Mouse (Mus musculus): Measurements from ENCODE around the gene Sh2d7.
A peak's percentile ranks its signal among the peaks of the same experiment; 100 is the strongest.

Gene Sh2d7

GRCm38 (mm10) chr9:54538684-54539083 lies at the start of gene Sh2d7:
TSS of gene Sh2d7 (plus strand) at chr9:54538984.
- no peak for DNase-seq

- DNase-seq = no peak
Observed at GRCm38 (mm10) chr9:54489599-54489998, 49.2 kb upstream of the Sh2d7 start.

- DNase-seq = no peak
Observed at GRCm38 (mm10) chr9:54490431-54490830, 48.4 kb upstream of the Sh2d7 start.

GRCm38 (mm10) chr9:54499291-54499690 lies 39.5 kb upstream of the Sh2d7 start:
- no peak for DNase-seq

- DNase-seq = no peak
Observed at GRCm38 (mm10) chr9:54499791-54500190, 39.0 kb upstream of the Sh2d7 start.

- no peak for DNase-seq
Observed at GRCm38 (mm10) chr9:54500832-54501452, 37.8 kb upstream of the Sh2d7 start.

GRCm38 (mm10) chr9:54501453-54502110 lies 37.2 kb upstream of the Sh2d7 start, which contains the start of gene Dmxl2:
TSS of gene Dmxl2 (minus strand) at chr9:54501626.
- peak; percentile 42 to 60 for DNase-seq

GRCm38 (mm10) chr9:54502111-54502495 lies 36.7 kb upstream of the Sh2d7 start:
- DNase-seq = no peak

GRCm38 (mm10) chr9:54502873-54503272 lies 35.9 kb upstream of the Sh2d7 start:
- no peak for DNase-seq

GRCm38 (mm10) chr9:54515991-54516390 lies 22.8 kb upstream of the Sh2d7 start:
- no peak for DNase-seq

- no peak for DNase-seq
Observed at GRCm38 (mm10) chr9:54518921-54519320, 19.9 kb upstream of the Sh2d7 start.

- DNase-seq = no peak
Observed at GRCm38 (mm10) chr9:54520286-54520685, 18.5 kb upstream of the Sh2d7 start.

- DNase-seq = no peak
Observed at GRCm38 (mm10) chr9:54527694-54528093, 11.1 kb upstream of the Sh2d7 start.

- DNase-seq = no peak
Observed at GRCm38 (mm10) chr9:54529950-54530349, 8.8 kb upstream of the Sh2d7 start.

- DNase-seq = no peak
Observed at GRCm38 (mm10) chr9:54530836-54531235, 7.9 kb upstream of the Sh2d7 start.

GRCm38 (mm10) chr9:54531421-54531820 lies 7.4 kb upstream of the Sh2d7 start:
- DNase-seq = no peak

GRCm38 (mm10) chr9:54532926-54533325 lies 5.9 kb upstream of the Sh2d7 start:
- DNase-seq = no peak

- no peak for DNase-seq
Observed at GRCm38 (mm10) chr9:54533975-54534374, 4.8 kb upstream of the Sh2d7 start.

- DNase-seq = no peak
Observed at GRCm38 (mm10) chr9:54536236-54536635, 2.5 kb upstream of the Sh2d7 start.

GRCm38 (mm10) chr9:54537030-54537429 lies 1.8 kb upstream of the Sh2d7 start:
- DNase-seq = no peak

GRCm38 (mm10) chr9:54537480-54537879 lies 1.3 kb upstream of the Sh2d7 start:
- no peak for DNase-seq

- DNase-seq = no peak
Observed at GRCm38 (mm10) chr9:54538244-54538643, 540 bp upstream of the Sh2d7 start.

GRCm38 (mm10) chr9:54540801-54541200 lies 2.0 kb downstream of the Sh2d7 start:
- no peak for DNase-seq

- DNase-seq = no peak
Observed at GRCm38 (mm10) chr9:54544212-54544953, 5.6 kb downstream of the Sh2d7 start.

Measured in spleen, adult 18-20 months (tissue).